Mouse (Mus musculus) neural tube, embryonic 14.5 days (tissue): ENCODE data around the gene Snx32. TPM values are rescaled to one million over a fixed set of nuclear protein-coding genes. Genes with fewer than 3 reads are reported as not detected.

Source experiments
- ATAC-seq: fragments of 200-750 bp; cut with Nextera tagmentation; 2 replicates; pipeline ENCODE4 v1.8.0; 2017; ENCODE audit warnings: low read depth, mild to moderate bottlenecking, moderate TSS enrichment, moderate library complexity
- H3K27ac ChIP-seq: fragments of 300-500 bp; sonication (generic); 2 replicates; pipeline ENCODE4 v1.5.1; 2014; ENCODE audit warnings: low read depth, mild to moderate bottlenecking, control low read depth, low read length, moderate library complexity, mixed read lengths
- H3K27me3 ChIP-seq: fragments of 300-500 bp; sonication (generic); 2 replicates; pipeline ENCODE4 v1.6.1; 2014; ENCODE audit warnings: low read length; ENCODE audit not compliant: control insufficient read depth, insufficient read depth
- H3K36me3 ChIP-seq: fragments of 300-500 bp; sonication (generic); 2 replicates; pipeline ENCODE4 v1.6.1; 2014; ENCODE audit warnings: low read length, mixed read lengths; ENCODE audit not compliant: control insufficient read depth, insufficient read depth
- H3K4me1 ChIP-seq: fragments of 300-500 bp; sonication (generic); 2 replicates; pipeline ENCODE4 v1.6.1; 2014; ENCODE audit warnings: low read length; ENCODE audit not compliant: control insufficient read depth, insufficient read depth
- H3K4me2 ChIP-seq: fragments of 300-500 bp; sonication (generic); 2 replicates; pipeline ENCODE4 v1.6.1; 2014; ENCODE audit warnings: mild to moderate bottlenecking, low read depth, low read length, control low read depth
- H3K4me3 ChIP-seq: fragments of 300-500 bp; sonication (generic); 2 replicates; pipeline ENCODE4 v1.5.1; 2014; ENCODE audit warnings: low read depth, low read length, control low read depth, mixed read lengths
- H3K9ac ChIP-seq: fragments of 300-500 bp; sonication (generic); replicated peaks from 2 replicates; pipeline ENCODE4 v1.6.1; 2014; ENCODE audit warnings: low read depth, mild to moderate bottlenecking, control low read depth, low read length, mixed read lengths
- H3K9me3 ChIP-seq: fragments of 300-500 bp; sonication (generic); 2 replicates; pipeline ENCODE4 v1.6.1; 2016; ENCODE audit warnings: low read length; ENCODE audit not compliant: control insufficient read depth
- WGBS: fragments of 180-500 bp; shearing (Covaris S2); extraction: QIAGEN DNeasy Blood & Tissue Kit; methylation state at CpG from one replicate; pipeline ENCODE4 v1.1.7; 2014; 5-methylcytosine and 5-hydroxymethylcytosine counted together
- polyA plus RNA-seq: library from polyadenylated mRNA; unstranded; fragments of >200 nt; fragmentation: Nextera tagmentation; extraction: Ambion mirVana; gene quantifications from 2 replicates; pipeline ENCODE4 v1.2.1, GENCODE M21; 2014

Snx32 gene
- polyA plus RNA-seq, 1 experiment from 2014 or later = 107 TPM

- Histone ChIP-seq H3K9me3 (no peaks in the 10 kb centered on the region), H3K36me3 (no peaks in the 10 kb centered on the region), H3K4me2 (no peak overlapping the region), H3K4me3 (no peak overlapping the region), H3K4me1 (no peaks in the 10 kb centered on the region), H3K27me3 (no peaks in the 10 kb centered on the region), H3K9ac (no peak overlapping the region), H3K27ac (no peak overlapping the region)
- WGBS = 53% methylated on average over 11 of the region's 11 CpGs
- ATAC-seq = no peak
Observed at GRCm38 (mm10) chr19:5544031-5544430, 33.7 kb upstream of the Snx32 start.

GRCm38 (mm10) chr19:5543362-5543761 lies 33.0 kb upstream of the Snx32 start:
- H3K4me2 ChIP-seq = no peak overlapping the region
- H3K27me3 ChIP-seq = no peaks in the 10 kb centered on the region
- no peak for ATAC-seq
- H3K4me3 ChIP-seq = no peak overlapping the region
- H3K4me1 ChIP-seq = no peaks in the 10 kb centered on the region
- no peak overlapping the region for H3K27ac ChIP-seq
- no peaks in the 10 kb centered on the region for H3K36me3 ChIP-seq
- WGBS = 86% methylated on average over 9 of the region's 9 CpGs
- no peaks in the 10 kb centered on the region for H3K9me3 ChIP-seq
- no peak overlapping the region for H3K9ac ChIP-seq

GRCm38 (mm10) chr19:5538786-5539185 lies 28.4 kb upstream of the Snx32 start:
- no peak overlapping the region for H3K9ac ChIP-seq
- WGBS = 79% methylated on average over 8 of the region's 8 CpGs
- no peak for ATAC-seq

GRCm38 (mm10) chr19:5532520-5532919 lies 22.2 kb upstream of the Snx32 start:
- ATAC-seq = no peak
- Histone ChIP-seq H3K9ac (no peak overlapping the region), H3K36me3 (no peaks in the 10 kb centered on the region), H3K9me3 (no peaks in the 10 kb centered on the region), H3K4me2 (no peak overlapping the region), H3K4me3 (no peak overlapping the region), H3K27ac (no peak overlapping the region), H3K27me3 (no peaks in the 10 kb centered on the region), H3K4me1 (0 out of 2 replicates have a peak, but pooled peaks cover 3% of the 10 kb centered on the region)
- WGBS = 74% methylated on average over 8 of the region's 8 CpGs

More at GRCm38 (mm10) chr19:5538786-5539185, 28.4 kb upstream of the Snx32 start:
- no peak overlapping the region for H3K4me3 ChIP-seq
- H3K27ac ChIP-seq = no peak overlapping the region
- no peaks in the 10 kb centered on the region for H3K36me3 ChIP-seq
- no peaks in the 10 kb centered on the region for H3K9me3 ChIP-seq
- no peak overlapping the region for H3K4me2 ChIP-seq
- no peaks in the 10 kb centered on the region for H3K27me3 ChIP-seq
- no peaks in the 10 kb centered on the region for H3K4me1 ChIP-seq

- H3K36me3 ChIP-seq = no peaks in the 10 kb centered on the region
- 27% methylated on average over 7 of the region's 7 CpGs for WGBS
Observed at GRCm38 (mm10) chr19:5530138-5530524, 19.8 kb upstream of the Snx32 start.

GRCm38 (mm10) chr19:5529325-5530137 lies 19.2 kb upstream of the Snx32 start:
- Histone ChIP-seq H3K4me1 (0 out of 2 replicates have a peak, but pooled peaks cover 3% of the 10 kb centered on the region), H3K9ac (no peak overlapping the region), H3K36me3 (no peaks in the 10 kb centered on the region), H3K27ac (no peak overlapping the region), H3K4me3 (no peak overlapping the region), H3K27me3 (no peaks in the 10 kb centered on the region), H3K9me3 (no peaks in the 10 kb centered on the region), H3K4me2 (no peak overlapping the region)
- 14% methylated on average over 20 of the region's 20 CpGs for whole genome bisulfite sequencing
- ATAC-seq = peak; percentile 77

More at GRCm38 (mm10) chr19:5530138-5530524, 19.8 kb upstream of the Snx32 start:
- Histone ChIP-seq H3K9me3 (no peaks in the 10 kb centered on the region), H3K9ac (no peak overlapping the region), H3K4me3 (no peak overlapping the region), H3K4me2 (no peak overlapping the region), H3K27me3 (no peaks in the 10 kb centered on the region), H3K4me1 (0 out of 2 replicates have a peak, but pooled peaks cover 3% of the 10 kb centered on the region), H3K27ac (no peak overlapping the region)
- no peak for ATAC-seq

GRCm38 (mm10) chr19:5525204-5525603 lies 14.9 kb upstream of the Snx32 start:
- H3K36me3 ChIP-seq = no peaks in the 10 kb centered on the region
- H3K4me2 ChIP-seq = no peak overlapping the region
- H3K4me1 ChIP-seq = 0 out of 2 replicates have a peak, but pooled peaks cover 3% of the 10 kb centered on the region
- H3K4me3 ChIP-seq = no peak overlapping the region
- ATAC-seq = no peak
- H3K9me3 ChIP-seq = no peaks in the 10 kb centered on the region
- H3K27me3 ChIP-seq = no peaks in the 10 kb centered on the region
- no peak overlapping the region for H3K9ac ChIP-seq
- 76% methylated on average over 5 of the region's 5 CpGs for WGBS
- H3K27ac ChIP-seq = no peak overlapping the region

- ATAC-seq = no peak
- WGBS = 92% methylated on average over 3 of the region's 3 CpGs
- no peaks in the 10 kb centered on the region for H3K27me3 ChIP-seq
Observed at GRCm38 (mm10) chr19:5518721-5519120, 8.4 kb upstream of the Snx32 start.

GRCm38 (mm10) chr19:5516906-5517505 lies 6.7 kb upstream of the Snx32 start:
- Histone ChIP-seq H3K4me2 (no peak overlapping the region), H3K36me3 (no peaks in the 10 kb centered on the region), H3K9me3 (no peaks in the 10 kb centered on the region), H3K4me3 (no peak overlapping the region), H3K4me1 (0 out of 2 replicates have a peak, but pooled peaks cover 3% of the 10 kb centered on the region), H3K27me3 (no peaks in the 10 kb centered on the region), H3K27ac (no peak overlapping the region), H3K9ac (no peak overlapping the region)
- ATAC-seq = no peak
- 79% methylated on average over 8 of the region's 8 CpGs for WGBS

More at GRCm38 (mm10) chr19:5518721-5519120, 8.4 kb upstream of the Snx32 start:
- Histone ChIP-seq H3K27ac (no peak overlapping the region), H3K9ac (no peak overlapping the region), H3K4me1 (no peaks in the 10 kb centered on the region), H3K36me3 (no peaks in the 10 kb centered on the region), H3K9me3 (no peaks in the 10 kb centered on the region), H3K4me3 (no peak overlapping the region), H3K4me2 (no peak overlapping the region)
